Mouse (Mus musculus) intestine, embryonic 14.5 days (tissue): Measurements from ENCODE around the gene P4ha2. TPM values are rescaled to one million over a fixed set of nuclear protein-coding genes. Genes with fewer than 3 reads are reported as not detected.
A peak's percentile ranks its signal among the peaks of the same experiment; 100 is the strongest.

Source experiments
- ATAC-seq: fragments of 200-750 bp; cut with Nextera tagmentation; replicated peaks from 2 replicates; pipeline ENCODE4 v1.8.0; 2017; ENCODE audit warnings: low read depth, moderate number of reproducible peaks, moderate TSS enrichment, moderate library complexity; ENCODE audit not compliant: low FRiP score, low TSS enrichment
- DNase-seq: peaks from one replicate; pipeline ENCODE4 v3.0.0-alpha.2; 2018; ENCODE audit warnings: low spot score
- H3K27ac ChIP-seq: fragments of 300-500 bp; sonication (generic); 2 replicates; pipeline ENCODE4 v1.5.1; 2014; ENCODE audit warnings: low read depth, mild to moderate bottlenecking, control low read depth
- H3K27me3 ChIP-seq: fragments of 300-500 bp; sonication (generic); replicated peaks from 2 replicates; pipeline ENCODE4 v1.6.1; 2014; ENCODE audit warnings: low read length, control low read depth; ENCODE audit not compliant: control insufficient read depth, insufficient read depth
- H3K36me3 ChIP-seq: fragments of 300-500 bp; sonication (generic); 2 replicates; pipeline ENCODE4 v1.6.1; 2014; ENCODE audit warnings: low read length, control low read depth; ENCODE audit not compliant: control insufficient read depth, insufficient read depth
- H3K4me1 ChIP-seq: fragments of 300-500 bp; sonication (generic); replicated peaks from 2 replicates; pipeline ENCODE4 v1.6.1; 2014; ENCODE audit warnings: low read length, control low read depth, mixed read lengths; ENCODE audit not compliant: control insufficient read depth, insufficient read depth
- H3K4me2 ChIP-seq: fragments of 300-500 bp; sonication (generic); 2 replicates; pipeline ENCODE4 v1.6.1; 2014; ENCODE audit warnings: low read length
- H3K4me3 ChIP-seq: fragments of 300-500 bp; sonication (generic); 2 replicates; pipeline ENCODE4 v1.5.1; 2014; ENCODE audit warnings: low read depth, low read length, control low read depth, mixed read lengths
- H3K9ac ChIP-seq: fragments of 300-500 bp; sonication (generic); 2 replicates; pipeline ENCODE4 v1.6.1; 2014; ENCODE audit warnings: mild to moderate bottlenecking, low read length
- H3K9me3 ChIP-seq: fragments of 300-500 bp; sonication (generic); 2 replicates; pipeline ENCODE4 v1.6.1; 2016; ENCODE audit warnings: low read length, control low read depth; ENCODE audit not compliant: control insufficient read depth
- WGBS: fragments of 180-500 bp; shearing (Covaris S2); extraction: QIAGEN DNeasy Blood & Tissue Kit; methylation state at CpG from one replicate; pipeline ENCODE4 v1.1.7; 2014; 5-methylcytosine and 5-hydroxymethylcytosine counted together
- polyA plus RNA-seq: library from polyadenylated mRNA; unstranded; fragments of >200 nt; fragmentation: Nextera tagmentation; extraction: Ambion mirVana; gene quantifications from 2 replicates; pipeline ENCODE4 v1.2.1, GENCODE M21; 2014

The P4ha2 gene
- polyA plus RNA-seq, 1 experiment from 2014 or later, result 38.7 TPM

DNA sequence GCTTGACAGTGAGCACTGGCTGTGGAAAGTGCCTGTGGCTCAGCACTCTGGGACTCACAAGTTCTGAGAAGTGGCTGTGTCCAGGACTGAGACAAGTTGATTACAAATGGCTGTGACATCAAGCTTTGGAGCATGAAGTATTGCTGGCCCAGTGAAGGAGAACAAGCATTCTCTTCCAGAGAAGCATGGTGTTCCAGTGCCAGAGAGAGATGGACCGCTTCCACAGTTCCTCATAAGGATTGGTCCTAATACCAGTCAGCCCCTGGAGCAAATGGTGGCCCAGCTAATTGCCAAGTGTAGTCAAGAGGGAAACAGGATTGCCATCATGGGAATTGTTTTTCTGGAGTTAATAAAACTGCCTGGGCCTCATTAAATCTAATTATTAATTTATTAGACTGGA, 23.8 kb upstream of the P4ha2 start:
- H3K27me3 ChIP-seq, result no peaks in the 10 kb centered on the region
- H3K27ac ChIP-seq, result no peak overlapping the region
- DNase-seq (peak; percentile 34), ATAC-seq (no peak)
- H3K4me2 ChIP-seq, result no peak overlapping the region
- no peaks in the 10 kb centered on the region for H3K9me3 ChIP-seq
- no peak overlapping the region for H3K4me3 ChIP-seq
- H3K4me1 ChIP-seq, result no peaks in the 10 kb centered on the region; the same call in 1 of the 2 replicates
- WGBS, result 90% methylated on average over 1 of the region's 1 CpGs
- H3K9ac ChIP-seq, result no peak overlapping the region
- no peaks in the 10 kb centered on the region for H3K36me3 ChIP-seq

GRCm38 (mm10) chr11:54080435-54080834, 19.5 kb upstream of the P4ha2 start:
- Histone ChIP-seq H3K4me2 (no peak overlapping the region), H3K4me3 (no peak overlapping the region), H3K36me3 (no peaks in the 10 kb centered on the region), H3K27ac (no peak overlapping the region), H3K4me1 (no peaks in the 10 kb centered on the region; the same call in 1 of the 2 replicates), H3K9me3 (no peaks in the 10 kb centered on the region), H3K9ac (no peak overlapping the region), H3K27me3 (no peaks in the 10 kb centered on the region)
- WGBS, result 34% methylated on average over 7 of the region's 7 CpGs
- no peak for ATAC-seq
- DNase-seq, result peak; percentile 59

GRCm38 (mm10) chr11:54082725-54083124, 17.2 kb upstream of the P4ha2 start:
- WGBS, result 89% methylated on average over 5 of the region's 5 CpGs
- DNase-seq (no peak), ATAC-seq (no peak)

DNA sequence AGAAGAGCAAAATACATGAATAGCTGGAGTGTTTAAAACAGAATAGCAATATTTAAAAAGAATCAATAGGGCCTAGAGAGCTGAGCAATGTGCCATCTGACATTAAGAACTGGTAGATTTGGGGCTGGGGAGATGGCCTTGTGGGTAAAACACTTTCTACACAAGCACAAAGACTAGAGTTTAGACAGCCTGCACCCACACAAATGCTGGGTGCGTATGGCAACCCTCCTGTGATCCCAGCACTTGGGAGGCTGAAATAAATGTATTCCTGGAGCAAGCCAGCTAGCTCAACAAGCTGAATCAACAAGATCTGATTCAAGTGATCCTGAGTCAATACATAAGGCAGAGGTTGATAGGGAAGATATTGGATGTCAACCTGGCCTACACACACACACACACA, 14.9 kb upstream of the P4ha2 start:
- Histone ChIP-seq H3K27me3 (no peaks in the 10 kb centered on the region), H3K4me3 (no peak overlapping the region), H3K9ac (no peak overlapping the region), H3K4me1 (no peaks in the 10 kb centered on the region), H3K27ac (no peak overlapping the region), H3K9me3 (no peaks in the 10 kb centered on the region), H3K4me2 (no peak overlapping the region), H3K36me3 (no peaks in the 10 kb centered on the region)
- ATAC-seq (no peak), DNase-seq (no peak)
- 86% methylated on average over 1 of the region's 1 CpGs for WGBS

More at GRCm38 (mm10) chr11:54082725-54083124, 17.2 kb upstream of the P4ha2 start:
- Histone ChIP-seq H3K27me3 (no peaks in the 10 kb centered on the region), H3K4me1 (no peaks in the 10 kb centered on the region; the same call in 1 of the 2 replicates), H3K9me3 (no peaks in the 10 kb centered on the region), H3K4me2 (no peak overlapping the region), H3K36me3 (no peaks in the 10 kb centered on the region), H3K27ac (no peak overlapping the region), H3K9ac (no peak overlapping the region), H3K4me3 (no peak overlapping the region)

GRCm38 (mm10) chr11:54085816-54086215, 14.1 kb upstream of the P4ha2 start:
- ATAC-seq (no peak), DNase-seq (no peak)
- H3K9ac ChIP-seq, result no peak overlapping the region
- H3K27ac ChIP-seq, result no peak overlapping the region
- H3K4me1 ChIP-seq, result no peaks in the 10 kb centered on the region
- H3K4me2 ChIP-seq, result no peak overlapping the region
- H3K4me3 ChIP-seq, result no peak overlapping the region
- WGBS, result 56% methylated on average over 5 of the region's 5 CpGs
- no peaks in the 10 kb centered on the region for H3K9me3 ChIP-seq
- no peaks in the 10 kb centered on the region for H3K27me3 ChIP-seq
- no peaks in the 10 kb centered on the region for H3K36me3 ChIP-seq

GRCm38 (mm10) chr11:54088253-54088946, 11.5 kb upstream of the P4ha2 start:
- no peaks in the 10 kb centered on the region for H3K36me3 ChIP-seq
- H3K27ac ChIP-seq, result no peak overlapping the region
- H3K27me3 ChIP-seq, result no peaks in the 10 kb centered on the region
- ATAC-seq (0 out of 2 replicates have a peak, but pooled peaks have one; percentile 41), DNase-seq (no peak)
- H3K9me3 ChIP-seq, result no peaks in the 10 kb centered on the region
- WGBS, result 79% methylated on average over 7 of the region's 7 CpGs
- H3K4me1 ChIP-seq, result 0 out of 2 replicates have a peak, but pooled peaks cover 3% of the 10 kb centered on the region
- no peak overlapping the region for H3K4me2 ChIP-seq
- no peak overlapping the region for H3K4me3 ChIP-seq
- no peak overlapping the region for H3K9ac ChIP-seq

DNA sequence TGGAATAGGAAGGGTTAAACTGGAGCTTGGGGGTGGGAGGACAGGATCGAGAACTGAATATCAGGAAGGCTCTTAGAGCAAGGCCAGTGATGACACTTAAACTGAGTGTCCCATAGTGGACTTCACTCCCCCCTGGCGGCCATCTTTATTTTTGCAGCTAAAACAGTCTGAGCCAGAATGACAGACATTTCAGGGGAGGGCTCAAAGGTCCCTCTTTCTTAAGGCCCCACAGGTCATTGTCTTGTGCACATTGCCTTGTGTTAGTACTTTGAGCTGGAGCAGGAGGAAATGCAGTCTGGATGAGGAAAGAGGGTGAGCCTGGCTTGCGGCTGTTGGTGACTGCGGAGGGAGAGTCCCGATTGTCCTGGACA, 11.0 kb upstream of the P4ha2 start:
- no peak overlapping the region for H3K4me3 ChIP-seq
- peak; percentile 66; the same call in 1 of the 2 replicates for ATAC-seq
- 47% methylated on average over 5 of the region's 5 CpGs for WGBS
- no peak overlapping the region for H3K9ac ChIP-seq
- H3K36me3 ChIP-seq, result no peaks in the 10 kb centered on the region
- peak; percentile 96 for DNase-seq
- no peak overlapping the region for H3K4me2 ChIP-seq
- no peaks in the 10 kb centered on the region for H3K9me3 ChIP-seq
- H3K27ac ChIP-seq, result no peak overlapping the region
- H3K4me1 ChIP-seq, result 0 out of 2 replicates have a peak, but pooled peaks cover 3% of the 10 kb centered on the region
- no peaks in the 10 kb centered on the region for H3K27me3 ChIP-seq

GRCm38 (mm10) chr11:54090091-54090879, 9.6 kb upstream of the P4ha2 start:
- ATAC-seq, result no peak
- H3K4me3 ChIP-seq, result no peak overlapping the region
- 0 out of 2 replicates have a peak, but pooled peaks cover 3% of the 10 kb centered on the region for H3K4me1 ChIP-seq
- no peak overlapping the region for H3K4me2 ChIP-seq
- 79% methylated on average over 1 of the region's 1 CpGs for WGBS
- DNase-seq, result no peak
- H3K9ac ChIP-seq, result no peak overlapping the region
- H3K9me3 ChIP-seq, result no peaks in the 10 kb centered on the region
- no peak overlapping the region for H3K27ac ChIP-seq
- no peaks in the 10 kb centered on the region for H3K27me3 ChIP-seq
- no peaks in the 10 kb centered on the region for H3K36me3 ChIP-seq
